Mouse (Mus musculus): ENCODE results near the gene Ccdc97. TPM values are rescaled to one million over a fixed set of nuclear protein-coding genes. Genes with fewer than 3 reads are reported as not detected.
A peak's percentile ranks its signal among the peaks of the same experiment; 100 is the strongest.

Ccdc97 gene
- 10 to 100 TPM; 31.4 to 31.8 TPM for total RNA-seq (2021)
- long read RNA-seq, experiment 1, transcript Ccdc97-201 (5 exons, 3,032 nt), result major isoform, 12 of 21 reads
- long read RNA-seq, experiment 1, partial matches to known transcripts, result 2 of 21 reads
- long read RNA-seq, experiment 1, other reads (novel, unspliced or antisense), result 7 of 21 reads
- long read RNA-seq, experiment 2, transcript Ccdc97-201 (5 exons, 3,032 nt), result major isoform, 29 of 39 reads
- long read RNA-seq, experiment 2, partial matches to known transcripts, result 5 of 39 reads
- long read RNA-seq, experiment 2, other reads (novel, unspliced or antisense), result 5 of 39 reads

DNA sequence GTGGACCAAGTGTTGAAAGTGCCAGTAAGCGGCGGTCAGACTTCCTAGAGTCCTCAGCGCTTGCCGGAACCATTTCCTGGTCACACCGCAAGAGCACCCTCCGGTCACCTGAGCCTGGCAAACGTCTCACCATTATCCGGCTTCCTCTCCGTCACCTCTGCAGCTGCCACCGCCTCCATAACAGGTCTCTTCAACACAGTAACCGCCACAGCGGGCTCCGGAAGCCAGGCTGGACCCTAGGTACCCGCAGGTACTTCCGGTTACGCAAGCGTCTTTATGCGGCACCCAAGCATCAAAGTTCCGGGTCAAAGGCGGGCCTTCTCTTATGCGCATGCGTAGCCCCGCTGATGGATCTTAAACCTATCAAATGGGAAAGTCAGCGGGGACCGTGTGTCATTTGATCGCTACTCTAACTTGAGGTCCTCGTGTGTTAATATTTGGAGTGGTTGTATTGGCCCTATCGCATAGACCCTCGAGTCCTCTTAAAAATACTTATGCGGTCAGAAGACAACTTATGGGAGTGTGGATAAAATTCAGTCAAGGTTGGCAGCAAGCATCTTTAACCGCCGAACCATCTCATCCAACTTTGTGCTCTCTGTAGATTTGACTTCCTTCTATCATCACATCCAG lies at the start of gene Ccdc97:
Gene Ccdc97 (minus strand): TSS at position 301 of the 630 bp plus-strand sequence.
- intact Hi-C loops (cut with DNase I; ENCODE audit: low total_unique reads), result no loop called here
- peak; percentile 92 for DNase-seq

DNA sequence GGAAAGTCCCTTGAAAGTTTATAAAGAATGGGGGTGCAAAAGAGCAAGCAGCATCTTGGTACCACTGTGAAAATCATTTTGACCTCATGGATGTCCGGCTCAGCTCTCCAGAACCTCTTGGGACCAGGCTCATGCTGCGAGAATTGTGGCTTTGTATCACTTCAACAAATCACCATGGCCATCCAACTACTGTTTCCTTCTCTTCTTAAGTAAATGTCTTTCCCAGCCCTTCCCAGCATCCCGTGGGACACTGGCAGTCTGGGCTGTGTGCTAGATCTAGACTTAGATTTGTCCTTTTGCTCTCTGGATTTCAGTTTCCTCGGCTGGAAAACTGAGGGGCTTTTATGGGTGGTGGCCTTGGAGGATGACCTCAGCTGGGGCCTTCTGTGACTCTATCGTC lies 49.3 kb upstream of the Ccdc97 start:
- intact Hi-C loops (cut with DNase I; ENCODE audit: low total_unique reads), result no loop called here
- DNase-seq, result no peak

GRCm38 (mm10) chr7:25766108-25766507 lies 47.2 kb upstream of the Ccdc97 start:
- intact Hi-C loops (cut with DNase I; ENCODE audit: low total_unique reads), result no loop called here
- DNase-seq, result no peak

- intact Hi-C loops (cut with DNase I; ENCODE audit: low total_unique reads), result no loop called here
- DNase-seq, result no peak
Observed at GRCm38 (mm10) chr7:25764221-25764620, 45.3 kb upstream of the Ccdc97 start.

- no peak for DNase-seq
- intact Hi-C loops (cut with DNase I; ENCODE audit: low total_unique reads), result no loop called here
Observed at GRCm38 (mm10) chr7:25763678-25764077, 44.8 kb upstream of the Ccdc97 start.

DNA sequence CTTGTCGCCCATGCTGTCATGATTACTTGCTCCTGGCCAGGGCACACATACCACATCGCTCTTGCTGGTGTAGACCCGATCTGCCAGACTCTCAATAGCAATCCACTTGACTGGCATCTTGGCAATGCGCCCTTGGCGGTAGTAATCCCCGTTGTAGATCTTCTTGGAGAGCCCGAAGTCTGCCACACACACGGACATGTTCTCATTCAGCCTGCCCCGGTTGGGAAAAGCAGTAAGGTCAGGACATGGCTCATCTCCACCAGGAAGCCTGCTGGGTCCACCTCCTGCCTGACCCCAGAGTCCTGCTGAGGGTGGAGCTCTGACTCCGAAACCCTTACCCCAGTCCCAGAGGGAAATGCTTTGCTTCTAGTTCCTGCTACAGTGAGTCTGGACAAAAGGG lies 42.5 kb upstream of the Ccdc97 start:
- intact Hi-C loops (cut with DNase I; ENCODE audit: low total_unique reads), result no loop called here
- no peak for DNase-seq

DNA sequence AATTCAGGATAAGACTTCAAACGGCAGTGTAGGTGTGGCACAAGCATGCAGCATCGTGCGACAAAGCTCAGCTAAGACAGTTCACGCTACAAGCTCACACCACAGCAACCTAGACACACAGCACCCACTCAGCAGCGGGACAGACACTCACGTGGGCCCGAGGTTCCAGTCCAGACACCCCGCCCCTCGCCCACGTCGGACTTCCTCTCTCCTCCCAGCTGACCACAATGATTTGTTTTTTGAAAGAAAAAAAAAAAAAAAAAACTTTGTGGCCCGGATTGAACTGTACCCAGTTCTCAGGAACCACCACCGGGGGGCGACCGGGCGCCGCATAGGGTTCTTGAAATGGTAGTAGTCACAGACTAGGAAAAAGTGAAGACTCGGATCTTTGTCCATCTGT lies 37.1 kb upstream of the Ccdc97 start:
- peak; percentile 93 for DNase-seq

DNA sequence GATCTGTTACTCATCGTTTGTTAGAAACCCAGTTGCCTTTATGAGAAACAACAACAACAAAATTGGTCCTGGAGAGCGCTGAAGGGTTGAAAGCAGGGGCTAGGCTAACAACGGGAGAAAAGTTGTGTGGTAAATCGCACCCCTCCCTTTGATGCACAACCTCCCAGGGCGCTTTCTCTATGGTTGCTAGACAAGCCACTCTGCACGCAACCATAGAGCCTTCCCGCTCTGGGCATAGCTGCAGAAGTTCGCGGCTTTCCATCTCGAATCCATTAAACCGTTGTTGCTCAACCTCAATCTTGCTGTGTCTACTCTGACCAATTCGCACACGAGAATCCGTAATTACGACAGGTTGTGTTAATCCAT lies 36.6 kb upstream of the Ccdc97 start:
- intact Hi-C loops (cut with DNase I; ENCODE audit: low total_unique reads), result no loop called here
- DNase-seq, result peak; percentile 53

More for the DNA sequence above, 37.1 kb upstream of the Ccdc97 start:
- intact Hi-C loops (cut with DNase I; ENCODE audit: low total_unique reads), result loop anchor here (2.0 kb wide), 1 partner anchor 49 kb away; no protein-coding TSS in a partner anchor

DNA sequence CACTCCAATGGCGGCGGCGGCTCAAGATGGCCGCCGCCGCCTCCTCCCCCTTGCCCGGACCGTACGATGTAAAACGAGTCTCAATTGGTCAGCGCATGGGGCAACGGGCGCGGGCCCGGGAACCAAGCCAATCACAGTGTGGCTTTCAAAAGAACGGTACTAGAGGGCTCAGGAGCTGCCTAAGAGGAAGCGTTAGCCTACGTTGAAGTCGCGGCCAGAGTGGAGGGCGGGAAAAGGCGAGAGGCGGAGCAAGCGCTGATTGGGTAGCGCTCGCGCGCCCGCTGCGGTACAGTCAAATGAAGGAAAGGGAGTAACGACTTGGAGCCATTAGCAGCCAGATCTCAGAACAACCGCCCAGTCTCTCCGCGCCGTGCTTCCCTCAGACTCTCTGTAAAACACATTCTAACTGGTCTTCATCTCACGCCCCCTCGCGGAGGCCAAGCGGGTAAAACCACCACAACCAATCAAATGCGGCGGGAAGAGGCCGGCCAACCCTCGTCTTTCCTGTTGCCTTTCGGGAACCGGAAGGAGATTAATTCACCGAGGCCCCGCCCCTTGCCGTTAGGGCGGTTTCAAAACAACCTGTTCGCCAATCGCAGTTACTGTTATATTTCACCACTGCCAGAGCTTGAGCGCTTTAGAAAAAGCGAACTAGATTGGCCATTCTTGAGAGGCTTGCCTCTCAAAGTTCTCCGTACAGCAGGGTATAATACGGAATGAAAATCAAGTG lies 36.0 kb upstream of the Ccdc97 start, which contains the start of gene Hnrnpul1:
Gene Hnrnpul1 (minus strand): TSS at position 20 of the 730 bp plus-strand sequence.
- intact Hi-C loops (cut with DNase I; ENCODE audit: low total_unique reads), result no loop called here
- DNase-seq, result peak; percentile 98

DNA sequence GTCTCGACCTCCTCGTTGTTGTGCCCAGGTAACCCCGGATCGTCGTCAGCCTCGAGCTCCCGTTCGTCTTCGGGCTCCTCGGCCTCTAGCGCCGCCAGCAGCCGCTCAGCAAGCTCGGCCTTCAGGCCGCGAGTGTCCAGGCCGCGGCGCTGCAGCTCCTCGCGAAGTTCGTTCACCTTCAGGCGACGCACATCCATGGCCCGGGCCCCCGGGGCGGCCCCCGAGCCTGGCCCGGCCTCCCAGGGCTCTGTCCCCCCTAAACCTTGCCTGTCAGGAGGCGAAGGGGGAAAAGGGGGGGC lies 35.5 kb upstream of the Ccdc97 start:
- intact Hi-C loops (cut with DNase I; ENCODE audit: low total_unique reads), result no loop called here

GRCm38 (mm10) chr7:25753643-25754438 lies 35.0 kb upstream of the Ccdc97 start:
- DNase-seq, result peak; percentile 58
- intact Hi-C loops (cut with DNase I; ENCODE audit: low total_unique reads), result no loop called here

More for the DNA sequence above, 35.5 kb upstream of the Ccdc97 start:
- DNase-seq, result no peak

DNA sequence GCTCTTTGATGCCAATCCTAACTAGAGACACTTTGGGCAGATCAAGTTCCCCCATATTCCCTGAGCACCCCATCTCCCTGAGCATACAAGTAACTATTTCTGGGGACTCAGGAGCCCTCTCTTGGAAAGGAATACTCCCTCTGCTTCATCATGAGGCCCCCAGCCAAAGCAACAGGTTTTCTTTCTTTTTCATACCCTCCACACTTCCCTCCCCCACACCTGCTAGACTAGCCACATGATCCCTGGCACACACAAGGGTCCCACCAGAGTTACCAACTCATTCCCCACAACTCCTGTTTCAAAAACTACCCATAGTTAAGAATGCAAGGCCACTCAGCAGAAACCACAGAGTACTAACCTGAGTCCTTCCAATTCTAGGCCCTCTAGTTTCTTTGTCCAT lies 34.2 kb upstream of the Ccdc97 start:
- intact Hi-C loops (cut with DNase I; ENCODE audit: low total_unique reads), result no loop called here
- no peak for DNase-seq

DNA sequence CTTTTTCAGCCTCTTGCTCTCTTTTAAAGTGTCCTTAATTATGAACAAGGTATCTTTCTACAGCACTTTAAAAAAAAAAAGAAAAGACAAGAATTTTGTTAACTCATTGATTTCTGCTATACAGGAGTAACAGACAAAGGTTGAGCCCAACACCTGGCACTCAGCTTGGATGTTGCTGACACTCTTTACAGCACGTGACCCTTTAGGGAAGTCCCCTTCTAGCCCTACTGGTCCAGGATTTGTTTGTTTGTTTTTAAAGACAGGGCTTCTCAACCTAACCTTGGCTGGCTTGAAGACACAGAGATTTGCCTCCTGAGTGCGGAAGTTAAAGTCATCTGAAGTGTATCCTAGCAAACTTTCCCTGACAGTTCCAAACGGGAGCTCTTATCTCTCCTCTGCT lies 28.0 kb upstream of the Ccdc97 start:
- intact Hi-C loops (cut with DNase I; ENCODE audit: low total_unique reads), result no loop called here
- no peak for DNase-seq

- intact Hi-C loops (cut with DNase I; ENCODE audit: low total_unique reads), result no loop called here
- no peak for DNase-seq
Observed at GRCm38 (mm10) chr7:25738277-25738676, 19.4 kb upstream of the Ccdc97 start.

- intact Hi-C loops (cut with DNase I; ENCODE audit: low total_unique reads), result no loop called here
- no peak for DNase-seq
Observed at GRCm38 (mm10) chr7:25736920-25737319, 18.0 kb upstream of the Ccdc97 start.

DNA sequence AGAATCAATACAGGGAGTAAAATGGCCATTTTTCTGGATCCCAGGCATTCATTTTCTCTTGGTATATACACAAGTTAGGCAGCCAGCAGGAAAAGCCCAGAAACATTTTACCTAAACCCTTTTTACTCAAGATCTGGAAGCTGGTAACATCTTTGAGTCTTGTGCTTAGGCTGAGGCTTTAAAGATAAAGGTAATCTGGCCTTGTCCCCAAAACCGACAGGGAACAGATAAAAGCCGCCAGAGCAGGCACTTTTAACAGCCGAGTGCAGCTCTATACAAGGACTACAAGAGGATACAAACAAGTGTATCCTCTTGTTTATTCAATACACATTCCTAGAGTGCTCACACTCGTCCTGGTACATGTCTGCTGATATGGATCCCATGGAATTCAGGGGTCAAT lies 16.1 kb upstream of the Ccdc97 start:
- intact Hi-C loops (cut with DNase I; ENCODE audit: low total_unique reads), result no loop called here
- DNase-seq, result no peak

- intact Hi-C loops (cut with DNase I; ENCODE audit: low total_unique reads), result no loop called here
- DNase-seq, result no peak
Observed at GRCm38 (mm10) chr7:25731294-25732055, 12.6 kb upstream of the Ccdc97 start.

- intact Hi-C loops (cut with DNase I; ENCODE audit: low total_unique reads), result no loop called here
- peak; percentile 66 for DNase-seq
Observed at GRCm38 (mm10) chr7:25729862-25730261, 11.0 kb upstream of the Ccdc97 start.

DNA sequence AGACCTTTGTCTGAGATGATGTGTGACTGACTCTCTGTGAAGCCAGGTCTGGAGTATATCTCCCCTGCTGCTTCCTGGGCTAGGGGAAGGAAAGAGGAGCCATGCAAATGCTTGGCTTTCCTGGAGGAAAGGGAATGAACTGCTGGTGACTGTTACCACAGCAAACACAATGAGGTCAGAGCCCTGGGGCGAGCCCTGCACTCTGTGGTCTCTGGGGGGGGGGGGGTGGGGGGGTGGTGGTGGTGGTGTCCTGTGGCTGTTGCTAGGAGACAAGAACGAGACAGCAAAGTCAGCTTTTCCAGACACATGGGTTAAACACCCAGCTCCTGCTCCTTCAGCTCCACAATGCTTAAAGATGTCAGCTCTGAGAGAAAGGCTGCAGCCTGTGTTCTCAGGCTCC lies 10.5 kb upstream of the Ccdc97 start:
- DNase-seq, result no peak
- intact Hi-C loops (cut with DNase I; ENCODE audit: low total_unique reads), result no loop called here
